Comparison of ENCODE assay signal across 9 mouse cellular contexts in genomic region chr15:101053832-101054459, GRCm38 (mm10). TPM values are rescaled to one million over a fixed set of nuclear protein-coding genes. Genes with fewer than 3 reads are reported as not detected.
DNase-seq lines count a peak whose midpoint lies in the region; ATAC-seq and TF ChIP-seq lines count a peak whose summit lies in the region.
"Had no signal": no experiment of that assay in that cellular context is flagged by ENCODE, and none has a peak within 500 bp of the region (broad histone marks: within the 10 kb centered on the region; RNA-seq: fewer than 3 reads in every experiment).

No protein-coding gene starts in this region.

- no peak for TF ChIP-seq POLR2A in cerebellum, adult 2 months (IDR thresholded peaks at IDR 0.05; ENCODE audit: borderline replicate concordance, insufficient read depth, low read length)

- no peak for ATAC-seq in hindbrain, embryonic 11.5 days (ENCODE audit: low FRiP score)

- H3K4me1 ChIP-seq in heart, embryonic 10.5 days: peaks cover 21% of the 10 kb centered on the region
- H3K4me1 ChIP-seq in ES-E14 (ENCODE audit: control insufficient read depth in 2 of 2, insufficient read depth in 2 of 2, low read length in 2 of 2, poor library complexity in 1 of 2): peaks cover 0 to 2% of the 10 kb centered on the region in 2 experiments; a peak in 1 of 4 replicates
- peaks cover 26% of the 10 kb centered on the region for H3K4me1 ChIP-seq in hindbrain, embryonic 11.5 days (replicated peaks; ENCODE audit: control insufficient read depth, insufficient read depth, low read length)
- H3K4me1 ChIP-seq in midbrain, embryonic 10.5 days: peaks cover 66% of the 10 kb centered on the region
- no peaks in the 10 kb centered on the region for H3K4me1 ChIP-seq in cerebellum, adult 2 months (ENCODE audit: control insufficient read depth, insufficient read depth, low read length)

- no peaks in the 10 kb centered on the region for H3K9me3 ChIP-seq in heart, embryonic 10.5 days
- no peaks in the 10 kb centered on the region for H3K9me3 ChIP-seq in ES-E14 (ENCODE audit: control insufficient read depth, insufficient read depth, low read depth, low read length)
- no peaks in the 10 kb centered on the region for H3K9me3 ChIP-seq in hindbrain, embryonic 11.5 days (ENCODE audit: control insufficient read depth, low read length)
- H3K9me3 ChIP-seq in midbrain, embryonic 10.5 days (replicated peaks): no peaks in the 10 kb centered on the region

- peaks cover 89% of the 10 kb centered on the region for H3K27me3 ChIP-seq in heart, embryonic 10.5 days (ENCODE audit: insufficient read depth, poor library complexity, severe bottlenecking)
- H3K27me3 ChIP-seq in hindbrain, embryonic 11.5 days (ENCODE audit: control insufficient read depth, insufficient read depth, low read length): peaks cover 19% of the 10 kb centered on the region
- peaks cover 100% of the 10 kb centered on the region for H3K27me3 ChIP-seq in midbrain, embryonic 10.5 days (ENCODE audit: low read depth, poor library complexity, severe bottlenecking)
- H3K27me3 ChIP-seq in cerebellum, adult 2 months (ENCODE audit: control insufficient read depth, insufficient read depth, low read length): peaks cover 5% of the 10 kb centered on the region; the same call in 1 of the 2 replicates

- in situ Hi-C loops in ES-E14 (cut with MboI; ENCODE audit: low sequenced_read_pairs in 2 of 2, unreplicated experiment in 2 of 2): no loop called here

- H3K9ac ChIP-seq in ES-E14 (ENCODE audit: insufficient read depth, low read depth, low read length, poor library complexity, severe bottlenecking): peak overlapping the region; percentile 54
- H3K9ac ChIP-seq in hindbrain, embryonic 11.5 days (ENCODE audit: low read depth, low read length): peak overlapping the region; percentile 52

- H3K36me3 ChIP-seq in heart, embryonic 10.5 days: peaks cover 13% of the 10 kb centered on the region
- H3K36me3 ChIP-seq in ES-E14 (ENCODE audit: control insufficient read depth, insufficient read depth, low read length, poor library complexity, severe bottlenecking): no peaks in the 10 kb centered on the region
- peaks cover 3% of the 10 kb centered on the region; the same call in 1 of the 2 replicates for H3K36me3 ChIP-seq in hindbrain, embryonic 11.5 days (ENCODE audit: control insufficient read depth, insufficient read depth, low read length)
- peaks cover 55% of the 10 kb centered on the region for H3K36me3 ChIP-seq in midbrain, embryonic 10.5 days

- no peak for DNase-seq in heart, embryonic 10.5 days (ENCODE audit: low spot score)
- no peak for DNase-seq in heart, postnatal 14 days
- no peak for DNase-seq in ES-E14 (ENCODE audit: low read depth, low spot score)
- no peak for DNase-seq in hindbrain, embryonic 11.5 days (ENCODE audit: low spot score)
- peak; percentile 59 for DNase-seq in midbrain, embryonic 10.5 days (ENCODE audit: low spot score)
- DNase-seq in ovary, adult 18-20 months (ENCODE audit: low spot score): no peak
- DNase-seq in retina, postnatal 1 day: no peak
- no peak for DNase-seq in cerebellum, adult 2 months

- peak overlapping the region; percentile 61 for H3K4me3 ChIP-seq in heart, embryonic 10.5 days
- peak overlapping the region; percentile 57 to 61; a peak in 3 of 4 replicates for H3K4me3 ChIP-seq in ES-E14 (ENCODE audit: insufficient read depth in 1 of 2, low read depth in 1 of 2, low read length in 2 of 2, poor library complexity in 1 of 2, severe bottlenecking in 1 of 2)
- peak overlapping the region; percentile 26 for H3K4me3 ChIP-seq in hindbrain, embryonic 11.5 days (ENCODE audit: low read depth, low read length)
- H3K4me3 ChIP-seq in midbrain, embryonic 10.5 days: peak overlapping the region; percentile 50
- no peak overlapping the region for H3K4me3 ChIP-seq in cerebellum, adult 2 months (replicated peaks; ENCODE audit: insufficient read depth, low read depth, low read length)

- H3K27ac ChIP-seq in heart, embryonic 10.5 days: peak overlapping the region; percentile 68; the same call in 1 of the 2 replicates
- H3K27ac ChIP-seq in ES-E14 (ENCODE audit: insufficient read depth, low read depth, low read length, poor library complexity, severe bottlenecking): no peak overlapping the region
- peak overlapping the region; percentile 9; the same call in 1 of the 2 replicates for H3K27ac ChIP-seq in hindbrain, embryonic 11.5 days (ENCODE audit: low read depth, low read length)
- H3K27ac ChIP-seq in midbrain, embryonic 10.5 days (replicated peaks): peak overlapping the region; percentile 75
- H3K27ac ChIP-seq in cerebellum, adult 2 months (ENCODE audit: insufficient read depth, low read length): no peak overlapping the region

- intact Hi-C loops in heart, postnatal 14 days (cut with DNase I): no loop called here

- no peak for TF ChIP-seq CTCF in cerebellum, adult 2 months (IDR thresholded peaks at IDR 0.05; ENCODE audit: borderline replicate concordance, insufficient read depth, low read depth, low read length)

- peak overlapping the region; percentile 62 for H3K4me2 ChIP-seq in hindbrain, embryonic 11.5 days (replicated peaks; ENCODE audit: low read depth, low read length)

- 14% methylated on average over 65 of the region's 65 CpGs for WGBS in heart, embryonic 10.5 days
- 8% methylated on average over 54 of the region's 65 CpGs for WGBS in hindbrain, embryonic 11.5 days
- whole genome bisulfite sequencing in midbrain, embryonic 10.5 days: 11% methylated on average over 63 of the region's 65 CpGs
- WGBS in cerebellum, adult 2 months: 12% methylated on average over 64 of the region's 65 CpGs

TF ChIP-seq in ES-E14, 5 proteins besides CTCF, POLR2A, EP300 and RAD21:
- TF ChIP-seq ZNF384 (IDR thresholded peaks at IDR 0.05; ENCODE audit: low read depth, low read length) (no peak), ZC3H11A (IDR thresholded peaks at IDR 0.05; ENCODE audit: borderline replicate concordance, low read depth, low read length) (no peak), CHD2 (IDR thresholded peaks at IDR 0.05; ENCODE audit: low read depth, low read length) (no peak), MAFK (IDR thresholded peaks at IDR 0.05; ENCODE audit: insufficient read depth, low read depth, low read length) (no peak), HCFC1 (IDR thresholded peaks at IDR 0.05; ENCODE audit: borderline replicate concordance, insufficient read depth, low read length) (no peak)

RNA-seq across cellular contexts. Expression of gene Gm47841, which starts 6.7 kb away (rescaled TPM):
- polyA plus RNA-seq in heart, embryonic 10.5 days (2016; fragmentation: Nextera tagmentation; extraction: Ambion mirVana): not detected in 2 replicates
- total RNA-seq in heart, postnatal 14 days (2021): not detected
- total RNA-seq in ES-E14 (2012; rRNA removed): not detected in 2 replicates
- polyA plus RNA-seq in hindbrain, embryonic 11.5 days (2014; fragmentation: Nextera tagmentation; extraction: Ambion mirVana): not detected in 2 replicates
- not detected in 2 replicates for polyA plus RNA-seq in midbrain, embryonic 10.5 days (2016; fragmentation: Nextera tagmentation; extraction: Ambion mirVana)
- polyA plus RNA-seq in cerebellum, adult 2 months (2012; rRNA removed): not detected in 2 replicates
- polyA plus RNA-seq: C2C12 had no signal

RNA-seq across cellular contexts. Expression of gene Fignl2, which starts 24.4 kb away (rescaled TPM):
- polyA plus RNA-seq in heart, embryonic 10.5 days (2016; fragmentation: Nextera tagmentation; extraction: Ambion mirVana): 0.28 and 0.60 TPM in 2 replicates
- 1 to 10 TPM; 2.3 to 2.8 TPM for total RNA-seq in heart, postnatal 14 days (2021)
- 7.1 and 8.6 TPM in 2 replicates for total RNA-seq in ES-E14 (2012; rRNA removed)
- polyA plus RNA-seq in hindbrain, embryonic 11.5 days (2014; fragmentation: Nextera tagmentation; extraction: Ambion mirVana): 1.2 and 2.1 TPM in 2 replicates
- polyA plus RNA-seq in midbrain, embryonic 10.5 days (2016; fragmentation: Nextera tagmentation; extraction: Ambion mirVana): 0.88 and 1.7 TPM in 2 replicates
- 2.5 and 2.7 TPM in 2 replicates for polyA plus RNA-seq in cerebellum, adult 2 months (2012; rRNA removed)

Comparison
In these comparisons a context has a peak if more than half of its experiments do, and no peak if none do; other contexts are left out.
1. H3K27ac ChIP-seq: peak in heart, embryonic 10.5 days (single experiment), hindbrain, embryonic 11.5 days (single experiment) and midbrain, embryonic 10.5 days (single experiment); none in ES-E14 (single experiment) and cerebellum, adult 2 months (single experiment).